Mouse (Mus musculus) testis, adult 2 months (tissue): ENCODE measurements around the gene Pomgnt1. TPM values are rescaled to one million over a fixed set of nuclear protein-coding genes. Genes with fewer than 3 reads are reported as not detected.

Experiments
- H3K27ac ChIP-seq: fragments of 200-500 bp; 2 replicates; pipeline ENCODE4 v1.5.1; 2012; ENCODE audit warnings: low read depth, low read length; ENCODE audit not compliant: control insufficient read depth, insufficient read depth
- H3K27me3 ChIP-seq: fragments of 200-500 bp; 2 replicates; pipeline ENCODE4 v1.6.1; 2012; ENCODE audit warnings: mild to moderate bottlenecking, low read length, moderate library complexity; ENCODE audit not compliant: control insufficient read depth, insufficient read depth
- H3K36me3 ChIP-seq: fragments of 200-500 bp; 2 replicates; pipeline ENCODE4 v1.6.1; 2012; ENCODE audit warnings: mild to moderate bottlenecking, low read length; ENCODE audit not compliant: control insufficient read depth, insufficient read depth
- H3K4me1 ChIP-seq: fragments of 200-500 bp; 2 replicates; pipeline ENCODE4 v1.6.1; 2012; ENCODE audit warnings: low read length; ENCODE audit not compliant: control insufficient read depth, insufficient read depth
- H3K4me3 ChIP-seq: fragments of 200-500 bp; 2 replicates; pipeline ENCODE4 v1.5.1; 2012; ENCODE audit warnings: low read depth, mild to moderate bottlenecking, low read length, moderate library complexity, mixed read lengths; ENCODE audit not compliant: control insufficient read depth
- CTCF ChIP-seq: fragments of 200-500 bp; IDR thresholded peaks from 2 replicates; pipeline ENCODE4 v1.5.1; 2012; ENCODE audit warnings: low read depth, mild to moderate bottlenecking, inconsistent platforms, low read length, moderate library complexity; ENCODE audit not compliant: control insufficient read depth, insufficient read depth, insufficient replicate concordance
- POLR2A ChIP-seq: fragments of 200-500 bp; IDR thresholded peaks from 2 replicates; pipeline ENCODE4 v1.6.1; 2012; ENCODE audit warnings: low read depth, mild to moderate bottlenecking, inconsistent platforms, low read length, moderate library complexity; ENCODE audit not compliant: control insufficient read depth
- polyA plus RNA-seq: library from polyadenylated mRNA; depleted of rRNA; stranded (reverse); fragments of >200 nt; gene quantifications from 2 replicates; pipeline ENCODE4 v1.2.3, GENCODE M21; 2012; rRNA removed

The Pomgnt1 gene
- polyA plus RNA-seq, 1 experiment = 111 TPM

DNA sequence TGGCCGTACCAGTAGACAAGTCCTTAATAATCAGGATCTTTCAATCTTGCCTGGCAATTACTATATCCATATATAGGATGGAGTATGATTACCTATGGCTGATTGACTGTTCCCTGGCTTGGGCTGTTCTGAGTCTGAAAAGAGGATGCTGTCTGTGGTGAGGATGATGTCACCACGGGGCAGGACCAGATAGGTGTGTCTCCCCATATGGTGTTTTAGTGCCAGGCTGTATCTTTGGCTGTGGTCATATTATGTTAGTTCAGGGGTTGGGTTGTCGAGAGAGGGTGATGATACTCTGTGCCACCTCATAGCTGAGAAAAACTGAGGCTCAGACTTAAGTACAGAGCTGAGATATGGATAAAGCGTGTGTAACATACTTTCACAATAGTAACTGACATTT is 61.4 kb downstream of the Pomgnt1 start:
- Histone ChIP-seq H3K36me3 (no peaks in the 10 kb centered on the region), H3K4me3 (no peak overlapping the region), H3K27me3 (no peaks in the 10 kb centered on the region), H3K4me1 (peaks cover 7% of the 10 kb centered on the region), H3K27ac (no peak overlapping the region)
- no peak for TF ChIP-seq CTCF
- no peak for TF ChIP-seq POLR2A

DNA sequence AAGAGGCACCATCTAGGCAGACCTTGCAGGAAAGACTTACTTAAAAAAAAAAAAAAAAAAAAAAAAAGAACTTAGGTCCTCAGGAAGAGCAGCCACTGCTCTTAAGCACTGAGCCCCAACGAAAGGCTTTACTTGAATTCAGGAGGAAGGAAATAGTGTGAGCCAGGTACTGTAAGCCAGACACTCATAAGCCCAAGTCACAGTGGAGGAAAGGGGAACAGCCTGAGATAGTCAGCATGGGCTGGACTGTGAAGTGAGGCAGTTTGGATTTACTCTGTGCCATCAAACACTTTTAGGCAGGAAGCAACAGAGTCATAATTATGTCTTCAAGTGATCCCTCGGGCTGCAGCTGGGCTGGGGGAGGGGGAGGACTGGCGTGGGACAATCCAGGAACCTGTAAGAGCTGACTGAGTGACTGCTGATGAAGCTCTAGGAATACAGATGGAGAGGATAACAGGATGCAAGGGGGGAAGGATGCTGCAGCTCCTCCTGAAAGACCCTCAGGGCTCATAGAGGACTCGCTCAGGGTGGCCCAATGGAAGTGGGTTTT is 68.7 kb downstream of the Pomgnt1 start:
- Histone ChIP-seq H3K27me3 (no peaks in the 10 kb centered on the region), H3K36me3 (no peaks in the 10 kb centered on the region), H3K4me3 (no peak overlapping the region), H3K4me1 (no peaks in the 10 kb centered on the region), H3K27ac (no peak overlapping the region)
- no peak for TF ChIP-seq CTCF
- no peak for TF ChIP-seq POLR2A

DNA sequence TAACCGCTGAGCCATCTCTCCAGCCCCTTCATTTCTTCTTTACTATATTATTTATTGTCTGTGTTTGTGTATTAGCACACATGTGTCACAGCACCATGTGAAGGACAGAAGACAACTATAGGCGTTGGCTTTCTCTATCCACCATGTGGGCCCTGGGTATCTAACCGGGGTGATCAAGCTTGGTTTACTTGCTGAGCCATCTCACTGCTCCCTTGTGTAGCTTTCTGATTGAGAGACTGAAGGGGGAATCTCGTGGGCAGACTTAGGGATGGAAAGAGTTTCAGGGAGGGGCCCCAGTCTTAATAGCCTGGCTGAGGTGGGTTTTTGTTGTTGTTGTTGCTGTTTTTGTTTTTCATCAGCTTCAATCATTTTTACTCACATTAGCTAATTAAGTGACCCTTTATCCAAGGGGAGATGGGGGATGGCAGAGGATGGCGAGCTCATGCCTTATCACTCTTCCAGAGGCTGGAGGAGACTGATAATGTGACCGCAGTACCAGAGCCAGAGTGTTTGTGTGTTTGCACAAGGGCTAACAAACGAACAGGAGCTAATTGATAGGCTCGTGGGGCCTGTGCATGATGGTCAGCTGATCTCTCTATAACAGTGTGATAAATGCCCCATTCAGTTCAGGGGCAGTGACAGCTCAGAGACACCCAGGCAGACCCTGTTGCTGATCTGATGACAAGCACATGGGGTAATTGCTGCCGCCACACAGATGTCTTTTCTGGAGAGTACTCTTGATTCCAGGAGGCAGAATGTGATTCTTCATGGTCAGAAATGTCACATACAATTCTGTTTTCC is 70.1 kb downstream of the Pomgnt1 start:
- H3K27me3 ChIP-seq = no peaks in the 10 kb centered on the region
- no peaks in the 10 kb centered on the region for H3K36me3 ChIP-seq
- TF ChIP-seq CTCF (no peak), POLR2A (no peak)
- no peak overlapping the region for H3K4me3 ChIP-seq
- no peak overlapping the region for H3K27ac ChIP-seq
- H3K4me1 ChIP-seq = no peaks in the 10 kb centered on the region

DNA sequence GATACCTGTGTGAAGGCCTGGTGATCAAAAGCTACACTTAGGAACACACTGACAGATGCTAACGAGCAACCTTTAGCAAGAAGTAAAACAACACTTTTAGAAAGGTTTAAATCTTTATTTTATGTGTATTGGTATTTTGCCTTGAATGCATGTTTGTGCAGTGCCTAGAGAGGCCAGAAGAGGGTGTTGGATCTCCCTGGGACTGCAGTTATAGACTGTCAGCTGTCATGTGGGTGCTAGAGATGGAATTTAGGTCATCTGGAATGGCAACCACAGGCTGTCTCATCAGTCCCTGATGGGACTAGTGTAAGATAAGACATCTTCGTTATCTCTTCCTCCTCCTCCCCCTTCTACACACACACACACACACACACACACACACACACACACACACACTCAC is 74.8 kb downstream of the Pomgnt1 start:
- Histone ChIP-seq H3K36me3 (no peaks in the 10 kb centered on the region), H3K4me3 (no peak overlapping the region), H3K4me1 (no peaks in the 10 kb centered on the region), H3K27me3 (no peaks in the 10 kb centered on the region), H3K27ac (no peak overlapping the region)
- TF ChIP-seq CTCF (no peak), POLR2A (no peak)

DNA sequence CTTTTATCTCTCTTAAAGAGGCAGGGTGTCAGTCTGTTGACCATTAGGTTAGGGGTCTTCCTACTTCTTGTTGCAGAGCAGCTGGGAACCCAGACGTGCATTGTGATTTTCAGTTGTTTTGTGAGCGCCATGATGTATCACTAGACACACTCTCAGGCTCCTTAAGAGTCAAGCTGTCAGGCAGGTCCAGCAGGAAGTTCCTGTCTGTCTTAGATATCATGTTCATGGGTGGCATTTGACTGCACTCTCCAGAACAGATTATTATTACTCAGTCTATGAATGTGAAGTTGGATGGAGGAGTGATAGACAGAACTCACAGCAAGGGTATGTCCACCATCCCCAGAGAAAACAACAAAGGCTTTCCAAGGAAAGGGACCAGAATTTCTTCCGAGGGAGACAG is 80.8 kb downstream of the Pomgnt1 start:
- Histone ChIP-seq H3K27ac (no peak overlapping the region), H3K4me3 (no peak overlapping the region), H3K27me3 (no peaks in the 10 kb centered on the region), H3K36me3 (no peaks in the 10 kb centered on the region), H3K4me1 (no peaks in the 10 kb centered on the region)
- no peak for TF ChIP-seq CTCF
- TF ChIP-seq POLR2A = no peak

DNA sequence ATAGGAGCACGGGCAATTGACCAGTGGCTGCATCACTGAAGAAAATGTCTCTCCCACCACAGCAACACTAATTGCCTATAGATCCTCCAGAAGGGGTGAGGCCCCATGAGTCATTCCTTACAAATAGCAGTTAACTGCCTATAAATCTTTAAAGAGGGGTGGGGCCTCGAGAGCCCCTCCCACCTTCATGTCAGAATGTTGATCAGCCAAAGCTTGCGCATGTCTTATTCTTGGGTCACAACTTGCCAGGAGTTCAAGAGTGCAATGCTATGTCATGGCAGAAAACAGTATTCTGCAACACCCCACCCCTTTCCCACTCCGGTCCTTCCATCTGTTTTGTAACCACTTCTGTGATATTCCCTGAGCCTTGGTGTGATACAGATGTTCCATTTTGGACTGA is 82.9 kb downstream of the Pomgnt1 start:
- Histone ChIP-seq H3K4me3 (no peak overlapping the region), H3K4me1 (no peaks in the 10 kb centered on the region), H3K27ac (no peak overlapping the region), H3K27me3 (no peaks in the 10 kb centered on the region), H3K36me3 (no peaks in the 10 kb centered on the region)
- TF ChIP-seq POLR2A (no peak), CTCF (no peak)

DNA sequence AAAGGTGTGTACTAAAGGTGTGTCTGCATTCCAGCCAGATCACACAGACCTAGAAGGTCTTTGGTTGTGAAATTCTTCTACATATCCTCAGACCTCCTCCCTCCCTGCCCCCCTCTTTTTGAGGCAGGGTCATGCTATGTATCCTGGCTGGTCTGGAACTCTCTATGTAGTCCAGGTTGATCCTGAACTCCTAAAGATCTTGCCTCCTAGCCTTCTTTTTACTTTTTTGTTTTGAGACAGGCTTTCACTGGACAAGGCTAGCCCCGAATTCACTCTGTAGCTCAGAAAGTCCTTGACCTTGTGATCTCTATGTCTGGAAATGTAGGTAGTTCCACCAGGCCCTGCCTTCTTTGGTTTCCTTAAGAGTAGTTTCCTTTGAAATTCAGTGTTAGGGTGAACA is 85.3 kb downstream of the Pomgnt1 start:
- no peaks in the 10 kb centered on the region for H3K4me1 ChIP-seq
- no peaks in the 10 kb centered on the region for H3K27me3 ChIP-seq
- H3K36me3 ChIP-seq = no peaks in the 10 kb centered on the region
- no peak overlapping the region for H3K27ac ChIP-seq
- no peak overlapping the region for H3K4me3 ChIP-seq
- TF ChIP-seq CTCF (no peak), POLR2A (no peak)

Other genes with a start within 250 kb of the Pomgnt1 start
- gene Kncn, start 239.4 kb upstream of the Pomgnt1 start, polyA plus RNA-seq = 0.96 and 1.0 TPM in 2 replicates
- gene 6430628N08Rik, start 233.2 kb upstream of the Pomgnt1 start, polyA plus RNA-seq = not detected in 2 replicates
- 0.08 and 0.25 TPM in 2 replicates for gene Dmbx1, start 183.9 kb upstream of the Pomgnt1 start, polyA plus RNA-seq
- 31.6 and 32.2 TPM in 2 replicates for gene Faah, start 105.9 kb upstream of the Pomgnt1 start, polyA plus RNA-seq
- gene Nsun4, start 70.0 kb upstream of the Pomgnt1 start, polyA plus RNA-seq = 193 and 263 TPM in 2 replicates
- 108 and 112 TPM in 2 replicates for gene Uqcrh, start 48.8 kb upstream of the Pomgnt1 start, polyA plus RNA-seq
- 122 and 128 TPM in 2 replicates for gene Lrrc41, start 48.6 kb upstream of the Pomgnt1 start, polyA plus RNA-seq
- gene Rad54l, start 150 bp upstream of the Pomgnt1 start, polyA plus RNA-seq = 5.3 and 6.0 TPM in 2 replicates
- gene Lurap1, start 27.5 kb downstream of the Pomgnt1 start, polyA plus RNA-seq = 30.3 and 36.1 TPM in 2 replicates
- 4.3 TPM in 2 replicates for gene Tspan1, start 43.8 kb downstream of the Pomgnt1 start, polyA plus RNA-seq
- 696 and 816 TPM in 2 replicates for gene 1700042G07Rik, start 49.5 kb downstream of the Pomgnt1 start, polyA plus RNA-seq
- not detected in 2 replicates for gene Gm49337, start 49.5 kb downstream of the Pomgnt1 start, polyA plus RNA-seq
- 46.5 TPM in 2 replicates for gene Pik3r3, start 97.8 kb downstream of the Pomgnt1 start, polyA plus RNA-seq